In genomic region chr11:18681593-18681992, GRCm38 (mm10) we compare ENCODE assay signal across 31 mouse cellular contexts.
DNase-seq lines count a peak whose midpoint lies in the region; ATAC-seq and TF ChIP-seq lines count a peak whose summit lies in the region.
"Had no signal": no experiment of that assay in that cellular context is flagged by ENCODE, and none has a peak within 500 bp of the region (broad histone marks: within the 10 kb centered on the region; RNA-seq: fewer than 3 reads in every experiment).

No protein-coding gene starts in this region.

- in situ Hi-C loops in CH12.LX (cut with MboI; ENCODE audit: low pct_ligation_motif_present, low pct_unique_long_range_greater_than_20kb, low sequenced_read_pairs), result no loop called here

- no peak for TF ChIP-seq RAD21 in CH12.LX (IDR thresholded peaks at IDR 0.05; ENCODE audit: low read depth, low read length)

- WGBS in embryonic facial prominence, embryonic 14.5 days, result 65% methylated on average over 6 of the region's 6 CpGs
- 77% methylated on average over 6 of the region's 6 CpGs for WGBS in embryonic facial prominence, embryonic 10.5 days

- dilution Hi-C loops in CH12.LX (cut with MboI; ENCODE audit: extremely low pct_ligation_motif_present, extremely low pct_unique_long_range_greater_than_20kb, low sequenced_read_pairs), result no loop called here

- peak; percentile 6 for DNase-seq in embryonic facial prominence, embryonic 14.5 days (ENCODE audit: low spot score)
- DNase-seq in embryonic facial prominence, embryonic 10.5 days (ENCODE audit: low spot score), result no peak
- DNase-seq in CH12.LX (ENCODE audit: extremely low read depth), result peak; percentile 38
- DNase-seq in brain, adult 2 months (ENCODE audit: low read depth, low spot score), result peak; percentile 4
- no peak for DNase-seq in spleen, postnatal 14 days (ENCODE audit: low spot score in 2 of 2)
- DNase-seq in urinary bladder, postnatal 4 days (ENCODE audit: low spot score in 2 of 2), result no peak
- no peak for DNase-seq in right cerebral cortex, adult 18-20 months
- DNase-seq: adrenal gland, postnatal 14 days; cerebellum, adult 11 months; cerebellum, adult 2 months; cerebellum, adult 9-11 months; cerebellum, postnatal 25 days; embryo, embryonic 11 days; forebrain, postnatal 0 days; gastrocnemius, postnatal 10 days; heart, adult 18-20 months; heart, postnatal 10 days; heart, postnatal 36 days; kidney, adult 18-20 months had no signal

- H3K9me3 ChIP-seq in embryonic facial prominence, embryonic 14.5 days (ENCODE audit: control insufficient read depth, low read length), result no peaks in the 10 kb centered on the region
- H3K9me3 ChIP-seq in embryonic facial prominence, embryonic 10.5 days, result no peaks in the 10 kb centered on the region
- no peaks in the 10 kb centered on the region for H3K9me3 ChIP-seq in CH12.LX (replicated peaks; ENCODE audit: low read length)
- H3K9me3 ChIP-seq: embryonic facial prominence, embryonic 15.5 days; heart, embryonic 15.5 days; hindbrain, embryonic 10.5 days; hindbrain, embryonic 13.5 days had no signal

- TF ChIP-seq CTCF in CH12.LX (conservative IDR thresholded peaks at IDR 0.05 in 1 of 2, IDR thresholded peaks at IDR 0.05 in 1 of 2; ENCODE audit: low read depth in 2 of 2, low read length in 2 of 2), result no peak

- TF ChIP-seq EP300 in CH12.LX (IDR thresholded peaks at IDR 0.05; ENCODE audit: low read length), result no peak

- no peaks in the 10 kb centered on the region for H3K79me2 ChIP-seq in CH12.LX (replicated peaks; ENCODE audit: control insufficient read depth, extremely low read depth, insufficient read depth, poor library complexity, severe bottlenecking)

- no peaks in the 10 kb centered on the region for H3K27me3 ChIP-seq in embryonic facial prominence, embryonic 14.5 days (replicated peaks; ENCODE audit: control insufficient read depth, insufficient read depth, low read length)
- no peaks in the 10 kb centered on the region for H3K27me3 ChIP-seq in embryonic facial prominence, embryonic 10.5 days (replicated peaks; ENCODE audit: low read depth, poor library complexity, severe bottlenecking)
- no peaks in the 10 kb centered on the region for H3K27me3 ChIP-seq in CH12.LX (replicated peaks)
- H3K27me3 ChIP-seq: embryonic facial prominence, embryonic 15.5 days; heart, embryonic 12.5 days; heart, embryonic 15.5 days; hindbrain, embryonic 13.5 days; Patski had no signal

- no peaks in the 10 kb centered on the region for H3K36me3 ChIP-seq in embryonic facial prominence, embryonic 14.5 days (ENCODE audit: control insufficient read depth, insufficient read depth, low read length)
- H3K36me3 ChIP-seq in embryonic facial prominence, embryonic 10.5 days (replicated peaks), result no peaks in the 10 kb centered on the region
- no peaks in the 10 kb centered on the region for H3K36me3 ChIP-seq in CH12.LX (replicated peaks in 1 of 2; ENCODE audit: control insufficient read depth in 1 of 2, insufficient read depth in 1 of 2, low read length in 1 of 2)
- H3K36me3 ChIP-seq: embryonic facial prominence, embryonic 15.5 days; heart, embryonic 12.5 days; heart, embryonic 15.5 days; hindbrain, embryonic 10.5 days; hindbrain, embryonic 13.5 days had no signal

- H3K4me2 ChIP-seq in embryonic facial prominence, embryonic 14.5 days (ENCODE audit: low read depth, low read length), result no peak overlapping the region
- H3K4me2 ChIP-seq in CH12.LX (ENCODE audit: insufficient read depth, low read depth, poor library complexity, severe bottlenecking), result no peak overlapping the region
- H3K4me2 ChIP-seq: embryonic facial prominence, embryonic 15.5 days; heart, embryonic 12.5 days; heart, embryonic 15.5 days; hindbrain, embryonic 13.5 days had no signal

- H3K4me1 ChIP-seq in embryonic facial prominence, embryonic 14.5 days (ENCODE audit: control insufficient read depth, insufficient read depth, low read length), result no peaks in the 10 kb centered on the region
- H3K4me1 ChIP-seq in embryonic facial prominence, embryonic 10.5 days, result no peaks in the 10 kb centered on the region
- peaks cover 0 to 9% of the 10 kb centered on the region in 2 experiments; a peak in 3 of 4 replicates for H3K4me1 ChIP-seq in CH12.LX (ENCODE audit: control insufficient read depth in 1 of 2, insufficient read depth in 2 of 2)
- H3K4me1 ChIP-seq: embryonic facial prominence, embryonic 15.5 days; heart, embryonic 12.5 days; heart, embryonic 15.5 days; hindbrain, embryonic 10.5 days; hindbrain, embryonic 13.5 days had no signal

- H3K9ac ChIP-seq in embryonic facial prominence, embryonic 14.5 days (ENCODE audit: low read depth, low read length), result no peak overlapping the region
- no peak overlapping the region for H3K9ac ChIP-seq in CH12.LX (ENCODE audit: insufficient read depth, low read depth)
- H3K9ac ChIP-seq: embryonic facial prominence, embryonic 15.5 days; forebrain, postnatal 0 days; heart, embryonic 12.5 days; heart, embryonic 15.5 days; hindbrain, embryonic 13.5 days had no signal

- no peak overlapping the region for H3K27ac ChIP-seq in embryonic facial prominence, embryonic 14.5 days (replicated peaks; ENCODE audit: low read depth, low read length)
- H3K27ac ChIP-seq in embryonic facial prominence, embryonic 10.5 days (replicated peaks), result no peak overlapping the region
- H3K27ac ChIP-seq in CH12.LX (ENCODE audit: insufficient read depth, low read depth), result no peak overlapping the region
- H3K27ac ChIP-seq: embryonic facial prominence, embryonic 15.5 days; heart, embryonic 15.5 days; hindbrain, embryonic 10.5 days; hindbrain, embryonic 13.5 days; hindbrain, postnatal 0 days had no signal

- no peak for TF ChIP-seq POLR2A in CH12.LX (IDR thresholded peaks at IDR 0.05; ENCODE audit: low read depth, low read length)

- H3K4me3 ChIP-seq in embryonic facial prominence, embryonic 14.5 days (ENCODE audit: low read depth, low read length), result no peak overlapping the region
- no peak overlapping the region for H3K4me3 ChIP-seq in embryonic facial prominence, embryonic 10.5 days
- no peak overlapping the region for H3K4me3 ChIP-seq in CH12.LX (replicated peaks in 1 of 3; ENCODE audit: low read depth in 2 of 3, low read length in 2 of 3, poor library complexity in 1 of 3)
- H3K4me3 ChIP-seq: embryonic facial prominence, embryonic 15.5 days; heart, embryonic 12.5 days; heart, embryonic 15.5 days; hindbrain, embryonic 10.5 days; hindbrain, embryonic 13.5 days had no signal

- no peak for ATAC-seq in embryonic facial prominence, embryonic 14.5 days (ENCODE audit: low read depth)
- peak; percentile 50 for ATAC-seq in granulocyte monocyte progenitor cell, adult 5-6 weeks (replicated peaks; ENCODE audit: poor library complexity, severe bottlenecking)
- ATAC-seq: CD4-positive, CD25-positive, alpha-beta regulatory T cell, adult 4 months; forebrain, embryonic 14.5 days; forebrain, postnatal 0 days; hindbrain, postnatal 0 days; inflammation-experienced regulatory T-cells, adult 6 months; intestine, embryonic 16.5 days; Patski had no signal

TF ChIP-seq in CH12.LX, 34 proteins besides CTCF, POLR2A, EP300 and RAD21:
- TF ChIP-seq MAZ (IDR thresholded peaks at IDR 0.05; ENCODE audit: low read depth, low read length), result no peak
- TF ChIP-seq ELF1 (IDR thresholded peaks at IDR 0.05; ENCODE audit: low read depth, low read length), result no peak
- no peak for TF ChIP-seq POLR2AphosphoS2 (IDR thresholded peaks at IDR 0.05; ENCODE audit: low read depth, low read length)
- TF ChIP-seq MAX (IDR thresholded peaks at IDR 0.05; ENCODE audit: low read length), result no peak
- TF ChIP-seq RCOR1 (conservative IDR thresholded peaks at IDR 0.05; ENCODE audit: low read depth, low read length), result no peak
- no peak for TF ChIP-seq CHD2 (IDR thresholded peaks at IDR 0.05; ENCODE audit: low read length)
- no peak for TF ChIP-seq SMC3 (IDR thresholded peaks at IDR 0.05; ENCODE audit: low read depth, low read length)
- TF ChIP-seq JUND (conservative IDR thresholded peaks at IDR 0.05; ENCODE audit: low read depth, low read length), result no peak

Comparison
In these comparisons a context has a peak if more than half of its experiments do, and no peak if none do; other contexts are left out.
1. DNase-seq: peak in embryonic facial prominence, embryonic 14.5 days (single experiment), CH12.LX (single experiment) and brain, adult 2 months (single experiment); none in embryonic facial prominence, embryonic 10.5 days (single experiment), spleen, postnatal 14 days (0 of 2), urinary bladder, postnatal 4 days (0 of 2) and right cerebral cortex, adult 18-20 months (single experiment).